Mouse (Mus musculus) C2C12 (cell line): ENCODE measurements at regions not wholly inside any gene's neighbourhood (a gene's known extent, or its start where the extent isn't known, plus 50 kb on each side); places are given as distances from the start of the nearest gene placed in this dataset.

Experiments
- H3K27me3 ChIP-seq: one replicate; pipeline ENCODE4 v1.6.1; 2011; ENCODE audit not compliant: control insufficient read depth, insufficient read depth, insufficient read length
- H3K36me3 ChIP-seq: one replicate; pipeline ENCODE4 v1.6.1; 2011; ENCODE audit not compliant: control insufficient read depth, insufficient read depth
- H3K4me3 ChIP-seq: one replicate; pipeline ENCODE4 v1.5.1; 2011; ENCODE audit warnings: mild to moderate bottlenecking, control low read depth; ENCODE audit not compliant: poor library complexity, insufficient read depth, severe bottlenecking
- H3K79me2 ChIP-seq: one replicate; pipeline ENCODE4 v1.6.1; 2011; ENCODE audit not compliant: control insufficient read depth, insufficient read depth
- H3K79me3 ChIP-seq: one replicate; pipeline ENCODE4 v1.6.1; 2011; ENCODE audit warnings: low read depth, control low read depth
- H3ac ChIP-seq: one replicate; pipeline ENCODE3; 2011; ENCODE audit warnings: low read depth; ENCODE audit not compliant: control insufficient read depth, insufficient read length
- CEBPB ChIP-seq: IDR thresholded peaks from one replicate; pipeline ENCODE4 v1.6.1; 2011; ENCODE audit warnings: low read depth, mild to moderate bottlenecking, control low read depth, moderate library complexity
- CTCF ChIP-seq: IDR thresholded peaks from one replicate; pipeline ENCODE4 v1.5.1; 2011; ENCODE audit not compliant: control insufficient read depth, insufficient read depth, insufficient read length
- FOSL1 ChIP-seq: IDR thresholded peaks from one replicate; pipeline ENCODE4 v1.8.0; 2011; ENCODE audit warnings: mild to moderate bottlenecking, low read length; ENCODE audit not compliant: poor library complexity, insufficient read depth, severe bottlenecking
- MAX ChIP-seq: IDR thresholded peaks from one replicate; pipeline ENCODE4 v1.6.1; 2011; ENCODE audit warnings: mild to moderate bottlenecking, control low read depth
- MYOD1 ChIP-seq: IDR thresholded peaks from one replicate; pipeline ENCODE4 v1.6.1; 2011; ENCODE audit warnings: low read depth; ENCODE audit not compliant: control insufficient read depth, insufficient read length
- MYOG ChIP-seq: IDR thresholded peaks from one replicate; pipeline ENCODE4 v1.6.1; 2011; ENCODE audit not compliant: control insufficient read depth, insufficient read length; ENCODE audit errors: extremely low read depth
- USF1 ChIP-seq: IDR thresholded peaks from one replicate; pipeline ENCODE4 v1.6.1; 2011; ENCODE audit warnings: low read depth, mild to moderate bottlenecking, control low read depth, moderate library complexity

- Histone ChIP-seq H3ac (no peak overlapping the region), H3K4me3 (no peak overlapping the region), H3K36me3 (no peaks in the 10 kb centered on the region), H3K27me3 (no peaks in the 10 kb centered on the region), H3K79me2 (no peaks in the 10 kb centered on the region), H3K79me3 (no peaks in the 10 kb centered on the region)
- TF ChIP-seq USF1, result no peak
- TF ChIP-seq MYOG, result no peak
- TF ChIP-seq CEBPB, result no peak
- no peak for TF ChIP-seq MAX
- TF ChIP-seq CTCF, result no peak
- TF ChIP-seq FOSL1, result no peak
- no peak for TF ChIP-seq MYOD1
Measured at GRCm38 (mm10) chr8:87128593-87128992, 243.5 kb upstream of the N4bp1 start.

- H3K79me2 ChIP-seq, result no peaks in the 10 kb centered on the region
- H3K4me3 ChIP-seq, result no peak overlapping the region
- H3K27me3 ChIP-seq, result peaks cover 4% of the 10 kb centered on the region
- no peak overlapping the region for H3ac ChIP-seq
- H3K79me3 ChIP-seq, result no peaks in the 10 kb centered on the region
- H3K36me3 ChIP-seq, result no peaks in the 10 kb centered on the region
- TF ChIP-seq MYOD1 (no peak), USF1 (no peak), CTCF (no peak), FOSL1 (no peak), CEBPB (no peak), MYOG (no peak), MAX (no peak)
Measured at GRCm38 (mm10) chr8:87116190-87116765, 231.2 kb upstream of the N4bp1 start.

GRCm38 (mm10) chr8:87112355-87112754 is 227.3 kb upstream of the N4bp1 start:
- H3ac ChIP-seq, result no peak overlapping the region
- H3K79me3 ChIP-seq, result no peaks in the 10 kb centered on the region
- no peaks in the 10 kb centered on the region for H3K79me2 ChIP-seq
- H3K27me3 ChIP-seq, result peaks cover 9% of the 10 kb centered on the region
- H3K36me3 ChIP-seq, result no peaks in the 10 kb centered on the region
- no peak overlapping the region for H3K4me3 ChIP-seq
- TF ChIP-seq CEBPB (no peak), USF1 (no peak), CTCF (no peak), MYOD1 (no peak), FOSL1 (no peak), MAX (no peak), MYOG (no peak)

GRCm38 (mm10) chr8:87105106-87105505 is 220.0 kb upstream of the N4bp1 start:
- no peaks in the 10 kb centered on the region for H3K79me3 ChIP-seq
- H3K79me2 ChIP-seq, result no peaks in the 10 kb centered on the region
- no peak overlapping the region for H3ac ChIP-seq
- TF ChIP-seq MYOG (no peak), FOSL1 (no peak), CEBPB (no peak), MYOD1 (no peak), USF1 (no peak), CTCF (no peak), MAX (no peak)
- H3K27me3 ChIP-seq, result peaks cover 4% of the 10 kb centered on the region
- no peak overlapping the region for H3K4me3 ChIP-seq
- no peaks in the 10 kb centered on the region for H3K36me3 ChIP-seq

GRCm38 (mm10) chr8:87095211-87095610 is 210.2 kb upstream of the N4bp1 start:
- Histone ChIP-seq H3K36me3 (no peaks in the 10 kb centered on the region), H3K79me2 (no peaks in the 10 kb centered on the region), H3ac (no peak overlapping the region), H3K27me3 (peaks cover 5% of the 10 kb centered on the region), H3K79me3 (no peaks in the 10 kb centered on the region), H3K4me3 (no peak overlapping the region)
- TF ChIP-seq CTCF (no peak), CEBPB (no peak), MYOG (no peak), MAX (no peak), FOSL1 (no peak), USF1 (no peak), MYOD1 (no peak)

GRCm38 (mm10) chr8:87094685-87095084 is 209.6 kb upstream of the N4bp1 start:
- Histone ChIP-seq H3K79me3 (no peaks in the 10 kb centered on the region), H3K4me3 (no peak overlapping the region), H3K27me3 (peaks cover 5% of the 10 kb centered on the region), H3ac (no peak overlapping the region), H3K36me3 (no peaks in the 10 kb centered on the region), H3K79me2 (no peaks in the 10 kb centered on the region)
- TF ChIP-seq FOSL1 (no peak), CEBPB (no peak), MAX (no peak), MYOG (no peak), CTCF (no peak), USF1 (no peak)
